Mouse (Mus musculus): ENCODE measurements at regions not wholly inside any gene's neighbourhood (a gene's known extent, or its start where the extent isn't known, plus 50 kb on each side); places are given as distances from the start of the nearest gene placed in this dataset.

DNA sequence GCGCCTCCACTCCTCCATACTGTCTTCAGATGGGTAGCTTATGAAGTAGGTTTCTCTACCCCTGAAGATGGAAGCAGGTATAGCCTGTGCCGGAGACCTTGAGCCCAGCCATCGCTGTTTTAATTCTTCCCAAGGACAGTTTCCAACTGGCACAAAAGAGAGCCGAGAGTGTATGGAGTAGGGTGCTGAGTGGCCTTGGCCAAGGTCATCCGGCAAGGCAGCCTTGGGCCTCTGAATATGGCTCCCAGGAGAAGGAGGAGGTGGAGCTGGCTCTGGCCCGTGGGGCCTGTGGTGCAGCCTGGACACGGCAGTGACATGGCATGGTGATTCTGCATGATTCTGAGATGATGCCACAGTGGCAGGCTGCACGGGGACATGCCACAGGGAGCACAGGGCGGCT, 215.7 kb downstream of the Tex29 start:
- intact Hi-C loops (cut with DNase I; ENCODE audit: low total_unique reads), result no loop called here

GRCm38 (mm10) chr8:12061237-12061636, 217.4 kb upstream of the A230072I06Rik start:
- DNase-seq, result no peak
- intact Hi-C loops (cut with DNase I; ENCODE audit: low total_unique reads), result no loop called here

More for the DNA sequence above, 215.7 kb downstream of the Tex29 start:
- DNase-seq, result no peak

- no peak for DNase-seq
- intact Hi-C loops (cut with DNase I; ENCODE audit: low total_unique reads), result no loop called here
Measured at GRCm38 (mm10) chr8:12062710-12063109, 215.9 kb upstream of the A230072I06Rik start.

DNA sequence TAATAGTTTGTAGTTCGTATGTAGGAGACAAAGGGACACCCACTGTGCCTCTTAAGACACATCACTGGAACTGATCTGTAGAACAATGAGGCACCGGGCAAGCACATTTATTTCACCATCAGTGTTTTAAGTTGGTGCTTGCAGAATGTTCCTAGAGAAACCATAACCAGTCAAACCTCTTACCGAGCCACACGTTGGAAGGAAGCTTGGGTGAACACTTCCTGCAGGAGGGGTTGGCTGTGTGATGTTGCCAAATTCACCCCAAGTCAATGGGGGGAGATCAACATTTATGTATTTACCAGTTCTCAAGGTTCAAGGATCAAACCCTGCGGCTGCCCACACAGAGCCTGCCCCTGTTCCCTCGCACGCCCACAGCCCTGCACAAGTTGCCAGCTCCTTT, 214.0 kb upstream of the A230072I06Rik start:
- intact Hi-C loops (cut with DNase I; ENCODE audit: low total_unique reads), result no loop called here
- no peak for DNase-seq

- intact Hi-C loops (cut with DNase I; ENCODE audit: low total_unique reads), result no loop called here
- DNase-seq, result no peak
Measured at GRCm38 (mm10) chr8:12066454-12066853, 212.2 kb upstream of the A230072I06Rik start.

DNA sequence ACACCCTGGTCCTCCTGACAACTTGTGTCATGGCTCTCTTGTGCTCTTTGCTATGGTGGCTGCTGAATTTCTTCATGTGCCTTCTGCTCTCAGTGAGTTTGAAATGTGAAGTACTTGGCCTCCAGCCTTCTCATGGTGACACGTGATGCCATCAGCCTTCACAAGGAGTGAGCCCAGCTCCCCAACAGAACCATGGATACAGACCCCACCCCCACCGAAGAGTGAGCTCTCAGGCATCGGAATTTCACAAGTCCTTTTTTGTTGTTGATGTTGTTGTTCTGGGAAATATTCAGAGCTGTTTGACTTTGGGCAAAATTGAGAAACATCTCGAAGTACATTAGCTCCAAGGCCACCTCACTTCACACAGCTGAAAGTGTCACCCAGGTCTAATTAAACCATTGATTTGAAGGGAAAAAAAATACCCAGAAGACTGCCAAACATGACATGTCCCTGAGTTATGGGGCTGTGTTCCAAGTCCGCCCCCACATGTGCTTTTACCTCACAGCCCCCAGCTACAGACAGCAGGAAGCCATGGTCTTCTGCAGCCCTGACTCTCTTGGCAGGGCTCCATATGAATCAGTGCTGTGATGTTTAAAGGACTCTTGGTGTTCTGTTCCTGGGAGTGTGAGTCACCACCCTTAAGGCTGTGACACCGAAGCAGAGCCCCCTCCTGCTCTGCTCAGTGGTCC, 205.2 kb upstream of the A230072I06Rik start:
- intact Hi-C loops (cut with DNase I; ENCODE audit: low total_unique reads), result no loop called here
- no peak for DNase-seq

GRCm38 (mm10) chr8:12075943-12076342, 202.7 kb upstream of the A230072I06Rik start:
- intact Hi-C loops (cut with DNase I; ENCODE audit: low total_unique reads), result no loop called here
- no peak for DNase-seq

DNA sequence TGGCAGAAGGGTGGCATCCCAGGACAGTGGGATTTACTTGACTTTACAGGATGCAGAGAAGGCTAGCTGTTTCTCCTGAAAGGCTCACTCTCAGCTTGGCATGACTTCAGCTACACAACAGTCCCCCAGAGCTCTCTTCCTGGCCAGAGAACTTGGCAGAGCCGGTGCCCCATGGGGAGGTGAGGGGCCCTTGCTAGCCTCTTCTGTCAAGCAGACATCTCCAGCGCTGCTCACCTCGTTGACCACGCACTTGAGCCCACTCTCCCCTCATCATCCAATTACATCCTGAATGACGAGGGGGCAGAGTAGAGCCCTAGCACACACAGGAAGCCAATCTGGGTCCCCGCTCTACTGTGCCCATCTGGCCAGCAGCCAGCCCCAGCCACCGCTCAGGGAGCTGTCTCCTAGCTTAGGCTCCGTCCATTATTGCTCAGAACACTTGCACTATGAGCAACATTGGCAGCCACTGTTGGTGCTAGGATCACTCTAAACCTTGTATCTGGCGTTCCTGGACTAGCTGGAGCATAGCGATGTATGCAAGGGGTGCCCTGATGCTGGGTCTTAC, 201.7 kb upstream of the A230072I06Rik start:
- intact Hi-C loops (cut with DNase I; ENCODE audit: low total_unique reads), result no loop called here
- DNase-seq, result no peak

GRCm38 (mm10) chr8:12077896-12078295, 200.7 kb upstream of the A230072I06Rik start:
- no peak for DNase-seq
- intact Hi-C loops (cut with DNase I; ENCODE audit: low total_unique reads), result no loop called here

- no peak for DNase-seq
- intact Hi-C loops (cut with DNase I; ENCODE audit: low total_unique reads), result no loop called here
Measured at GRCm38 (mm10) chr8:12078679-12079566, 199.7 kb upstream of the A230072I06Rik start.

- no peak for DNase-seq
- intact Hi-C loops (cut with DNase I; ENCODE audit: low total_unique reads), result no loop called here
Measured at GRCm38 (mm10) chr8:12081536-12081935, 197.1 kb upstream of the A230072I06Rik start.

GRCm38 (mm10) chr8:12087192-12087800, 191.3 kb upstream of the A230072I06Rik start:
- intact Hi-C loops (cut with DNase I; ENCODE audit: low total_unique reads), result no loop called here
- no peak for DNase-seq

DNA sequence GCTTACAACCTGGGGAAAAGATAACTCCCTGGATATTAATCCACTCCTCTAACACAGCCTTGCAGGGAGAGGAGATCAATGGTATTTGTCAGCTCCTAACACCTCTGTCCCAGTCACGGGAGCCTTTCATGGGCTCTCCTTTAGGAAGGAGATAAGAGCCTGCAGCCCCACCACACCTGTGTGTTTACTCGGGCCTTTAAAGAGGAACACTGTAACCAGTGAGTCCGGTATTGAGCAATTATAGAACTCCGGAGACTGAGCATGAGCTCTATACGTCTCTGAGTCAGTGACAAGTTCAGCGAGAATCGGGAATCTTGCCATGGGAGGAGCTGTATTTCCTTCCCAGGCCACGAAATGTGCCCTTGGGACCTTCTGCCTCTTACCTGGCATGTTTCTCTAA, 178.5 kb upstream of the A230072I06Rik start:
- intact Hi-C loops (cut with DNase I; ENCODE audit: low total_unique reads), result no loop called here
- DNase-seq, result no peak

GRCm38 (mm10) chr8:12103296-12103695, 175.3 kb upstream of the A230072I06Rik start:
- no peak for DNase-seq
- intact Hi-C loops (cut with DNase I; ENCODE audit: low total_unique reads), result no loop called here

DNA sequence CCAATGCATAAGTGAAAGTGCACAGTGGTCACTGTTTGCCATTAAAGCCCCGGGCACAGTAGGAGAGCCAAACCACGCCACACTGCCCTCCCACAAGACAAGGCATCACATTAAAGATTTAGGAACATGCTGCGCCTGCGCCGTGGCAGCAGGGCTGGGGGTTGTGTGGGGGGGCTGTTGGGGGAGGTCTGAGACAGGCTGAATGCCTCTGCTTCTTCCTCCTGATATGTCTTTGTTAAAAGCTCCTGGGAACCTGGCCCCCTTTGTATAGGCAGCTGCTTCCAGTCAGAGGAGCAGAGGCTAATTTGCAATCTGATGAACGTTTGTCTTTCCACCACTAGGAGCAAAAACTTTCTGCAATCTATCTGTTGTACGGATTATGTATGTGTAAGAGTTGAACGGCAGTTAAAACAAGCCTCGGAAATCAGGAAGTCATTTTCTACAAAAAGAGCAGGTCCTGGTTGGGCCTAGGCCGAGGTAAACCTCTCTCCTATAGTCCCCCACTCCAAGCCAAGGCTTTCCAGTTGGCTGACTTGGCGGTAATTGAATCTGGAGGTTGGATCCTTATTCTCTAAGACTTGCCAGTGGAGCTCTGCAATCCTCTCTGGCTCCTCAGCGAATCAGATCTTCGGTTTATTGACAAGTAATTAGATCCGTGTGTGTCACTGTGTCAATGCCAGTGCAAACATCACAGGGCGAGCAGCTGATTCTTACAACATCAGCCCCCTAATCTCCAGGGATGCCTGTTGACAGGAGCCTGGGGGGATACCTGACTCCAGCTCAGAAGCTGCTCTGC, 173.3 kb upstream of the A230072I06Rik start:
- intact Hi-C loops (cut with DNase I; ENCODE audit: low total_unique reads), result no loop called here
- DNase-seq, result no peak

DNA sequence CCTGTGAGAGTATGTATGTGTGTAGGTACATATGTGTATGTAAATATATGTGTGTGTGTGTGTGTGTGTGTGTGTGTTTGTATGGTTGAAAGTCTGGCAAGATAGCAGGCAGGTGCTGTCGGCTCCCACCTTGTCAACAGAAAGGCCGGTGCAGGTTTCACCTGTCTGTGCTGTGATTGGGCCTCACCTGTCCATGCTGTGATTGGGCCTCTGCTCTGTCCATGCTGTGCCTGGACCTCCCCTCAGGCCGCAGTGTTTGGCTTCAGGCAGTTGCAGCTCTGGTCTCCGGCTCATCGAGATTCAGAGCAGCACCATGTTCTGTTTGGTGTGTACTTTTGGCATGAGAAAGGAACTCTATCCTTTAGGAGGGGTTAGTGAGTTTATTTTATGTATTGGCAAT, 170.0 kb upstream of the A230072I06Rik start:
- intact Hi-C loops (cut with DNase I; ENCODE audit: low total_unique reads), result no loop called here
- DNase-seq, result no peak

- no peak for DNase-seq
- intact Hi-C loops (cut with DNase I; ENCODE audit: low total_unique reads), result no loop called here
Measured at GRCm38 (mm10) chr8:12111626-12112025, 167.0 kb upstream of the A230072I06Rik start.

DNA sequence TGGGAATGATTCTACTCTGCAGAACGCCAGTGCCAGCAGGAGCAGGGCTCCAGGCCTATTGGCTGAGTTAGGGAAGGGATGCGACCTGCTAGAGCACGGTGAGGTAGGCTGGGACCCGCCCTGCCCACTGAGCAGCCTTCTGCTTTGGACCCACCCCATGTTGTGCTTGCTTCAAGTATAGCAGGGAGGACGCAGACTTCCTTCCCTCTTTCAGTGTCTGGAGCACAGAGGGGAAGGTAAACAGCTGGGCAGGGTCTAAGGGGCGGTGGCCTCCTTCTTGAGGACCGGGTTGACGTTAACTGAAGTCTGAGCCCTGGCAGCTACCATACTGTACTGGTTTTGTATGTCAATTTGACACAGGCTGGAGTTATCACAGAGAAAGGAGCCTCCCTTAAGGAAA, 165.6 kb upstream of the A230072I06Rik start:
- intact Hi-C loops (cut with DNase I; ENCODE audit: low total_unique reads), result no loop called here
- DNase-seq, result no peak

- no peak for DNase-seq
- intact Hi-C loops (cut with DNase I; ENCODE audit: low total_unique reads), result no loop called here
Measured at GRCm38 (mm10) chr8:12126374-12127001, 152.1 kb upstream of the A230072I06Rik start.
